Mouse (Mus musculus) telencephalon, adult 2 months (tissue): ENCODE measurements at regions not wholly inside any gene's neighbourhood (a gene's known extent, or its start where the extent isn't known, plus 50 kb on each side); places are given as distances from the start of the nearest gene placed in this dataset.

Experiments used
- DNase-seq: peaks from one replicate; pipeline ENCODE4 v3.0.0-alpha.2; 2011; ENCODE audit warnings: low read depth, low spot score

GRCm38 (mm10) chr15:31087607-31088006 is 136.5 kb upstream of the Dap start:
- no peak for DNase-seq

GRCm38 (mm10) chr15:31091916-31092570 is 132.1 kb upstream of the Dap start:
- peak; percentile 91 for DNase-seq

GRCm38 (mm10) chr15:31096206-31096605 is 127.9 kb upstream of the Dap start:
- DNase-seq: no peak

- DNase-seq: no peak
These were observed 126.8 kb upstream of the Dap start for GRCm38 (mm10) chr15:31097301-31097700.

GRCm38 (mm10) chr15:31104743-31105142 is 119.4 kb upstream of the Dap start:
- no peak for DNase-seq

GRCm38 (mm10) chr15:31106907-31107306 is 117.2 kb upstream of the Dap start:
- DNase-seq: no peak

- DNase-seq: no peak
These were observed 110.9 kb upstream of the Dap start for GRCm38 (mm10) chr15:31113216-31113615.

- DNase-seq: no peak
These were observed 106.8 kb upstream of the Dap start for GRCm38 (mm10) chr15:31117338-31117737.

GRCm38 (mm10) chr15:31120147-31120546 is 104.0 kb upstream of the Dap start:
- DNase-seq: no peak

- DNase-seq: no peak
These were observed 98.3 kb upstream of the Dap start for GRCm38 (mm10) chr15:31125784-31126183.

- no peak for DNase-seq
These were observed 97.1 kb upstream of the Dap start for GRCm38 (mm10) chr15:31126999-31127398.

GRCm38 (mm10) chr15:31134891-31135290 is 89.2 kb upstream of the Dap start:
- DNase-seq: peak; percentile 47

GRCm38 (mm10) chr15:31138637-31139036 is 85.5 kb upstream of the Dap start:
- no peak for DNase-seq

GRCm38 (mm10) chr15:31141750-31142149 is 82.4 kb upstream of the Dap start:
- DNase-seq: no peak

GRCm38 (mm10) chr15:31148251-31149145 is 75.6 kb upstream of the Dap start:
- DNase-seq: no peak

GRCm38 (mm10) chr15:31149855-31150254 is 74.3 kb upstream of the Dap start:
- no peak for DNase-seq

- peak; percentile 48 for DNase-seq
These were observed 73.3 kb upstream of the Dap start for GRCm38 (mm10) chr15:31150546-31151471.

GRCm38 (mm10) chr15:31155141-31155540 is 69.0 kb upstream of the Dap start:
- DNase-seq: no peak

- DNase-seq: no peak
These were observed 57.5 kb upstream of the Dap start for GRCm38 (mm10) chr15:31166543-31167105.

- no peak for DNase-seq
These were observed 56.6 kb upstream of the Dap start for GRCm38 (mm10) chr15:31167506-31167905.

- DNase-seq: no peak
These were observed 55.9 kb upstream of the Dap start for GRCm38 (mm10) chr15:31168191-31168590.
